Mouse (Mus musculus): ENCODE data around the gene Gdap1l1.
A peak's percentile ranks its signal among the peaks of the same experiment; 100 is the strongest.

Gene Gdap1l1

DNA sequence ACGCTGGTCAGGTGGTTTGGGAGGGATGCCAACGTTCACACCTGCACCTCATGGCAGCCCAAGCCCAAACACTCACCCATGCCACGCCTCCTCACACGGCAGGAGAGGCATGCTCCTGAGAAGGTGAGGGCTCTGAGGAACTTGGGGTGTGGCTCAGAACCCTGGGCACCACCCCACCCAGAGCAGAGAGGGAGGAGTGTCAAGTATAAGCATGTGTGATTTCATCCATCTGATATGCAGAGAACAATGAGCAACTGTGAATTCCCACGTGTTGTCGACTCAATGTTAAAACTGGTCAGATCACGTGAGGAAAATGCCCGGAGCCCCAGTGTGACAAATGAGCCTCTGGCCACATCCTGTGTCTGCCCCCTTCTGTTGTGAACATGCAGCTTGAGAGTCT, 28.5 kb downstream of the Gdap1l1 start:
- DNase-seq = peak; percentile 16

DNA sequence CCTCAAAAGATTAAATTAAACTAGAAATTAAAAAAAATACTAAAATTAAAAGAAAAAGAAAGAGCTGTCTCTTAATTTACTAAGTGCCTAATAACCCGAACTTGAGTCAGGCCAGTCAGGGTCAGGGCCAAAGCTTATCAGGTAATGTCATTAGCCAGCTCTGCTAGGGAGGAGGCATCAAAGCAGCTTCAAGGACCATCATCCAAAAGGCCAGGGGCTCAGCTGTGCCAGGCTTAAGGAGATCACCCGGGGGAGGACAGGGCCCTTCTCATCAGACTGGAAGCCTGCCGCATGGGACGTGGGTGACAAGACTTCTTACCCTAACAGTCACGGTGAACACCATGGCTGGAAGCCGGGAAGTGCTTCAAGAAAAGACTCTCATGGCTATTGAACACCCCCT, 29.3 kb downstream of the Gdap1l1 start:
- peak; percentile 4 for DNase-seq

DNA sequence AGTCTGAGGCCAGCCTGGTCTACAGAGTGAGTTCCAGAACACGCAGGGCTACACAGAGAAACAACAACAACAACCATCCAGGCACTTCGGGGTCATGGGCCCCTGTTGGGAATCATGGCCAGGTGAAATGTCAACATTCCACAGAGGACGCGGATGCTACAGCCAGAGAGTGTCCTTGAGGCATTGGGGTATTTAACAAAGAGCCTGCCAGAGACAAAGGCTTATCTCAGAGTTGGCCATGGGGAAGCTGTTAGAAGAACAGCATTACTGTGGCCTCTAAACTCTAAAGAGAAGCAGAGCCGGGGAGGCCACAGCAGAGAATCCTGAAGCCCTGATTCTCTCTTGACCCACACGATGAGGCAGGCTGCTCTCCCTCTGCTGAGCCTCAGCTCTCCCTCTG, 30.6 kb downstream of the Gdap1l1 start:
- peak; percentile 3 for DNase-seq

DNA sequence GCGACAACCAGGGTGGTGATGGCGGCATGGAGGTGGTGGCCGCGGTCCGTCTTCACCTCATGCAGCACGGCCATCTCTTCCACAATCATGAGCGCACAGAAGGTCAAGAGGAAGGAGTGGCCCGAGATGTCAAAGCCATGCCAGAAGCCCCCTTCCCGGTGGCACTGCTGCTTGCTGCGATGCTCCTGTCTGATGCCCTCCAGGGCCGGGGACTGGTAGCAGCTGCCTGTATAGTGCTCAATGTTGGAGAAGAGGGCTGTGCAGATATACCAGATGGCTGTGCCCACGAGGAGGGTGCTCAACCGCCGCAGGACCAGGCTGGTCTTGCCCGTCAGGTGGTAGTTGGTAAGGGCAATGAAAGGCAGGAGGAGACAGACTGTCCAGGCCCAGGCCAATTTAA, 31.4 kb downstream of the Gdap1l1 start:
- DNase-seq = peak; percentile 16

DNA sequence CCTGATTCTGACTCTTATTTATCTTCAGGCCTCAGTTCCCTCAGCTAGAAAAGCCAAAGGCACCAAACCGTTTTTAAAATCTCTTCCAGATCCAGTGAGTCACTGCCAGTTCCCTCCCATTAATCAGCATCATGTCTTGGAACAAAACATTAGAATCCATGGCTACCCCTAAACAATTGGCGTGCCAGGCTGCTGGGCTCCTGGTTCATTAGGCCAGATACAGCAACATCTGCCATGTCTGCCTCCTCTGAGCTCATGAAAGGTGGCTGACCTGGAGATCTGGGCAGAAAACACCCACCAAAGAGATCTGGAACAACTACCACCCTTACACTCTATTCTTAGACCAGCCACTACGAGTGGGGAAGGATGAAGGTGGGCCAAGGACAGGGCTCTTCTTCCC, 32.9 kb downstream of the Gdap1l1 start:
- peak; percentile 29 for DNase-seq

DNA sequence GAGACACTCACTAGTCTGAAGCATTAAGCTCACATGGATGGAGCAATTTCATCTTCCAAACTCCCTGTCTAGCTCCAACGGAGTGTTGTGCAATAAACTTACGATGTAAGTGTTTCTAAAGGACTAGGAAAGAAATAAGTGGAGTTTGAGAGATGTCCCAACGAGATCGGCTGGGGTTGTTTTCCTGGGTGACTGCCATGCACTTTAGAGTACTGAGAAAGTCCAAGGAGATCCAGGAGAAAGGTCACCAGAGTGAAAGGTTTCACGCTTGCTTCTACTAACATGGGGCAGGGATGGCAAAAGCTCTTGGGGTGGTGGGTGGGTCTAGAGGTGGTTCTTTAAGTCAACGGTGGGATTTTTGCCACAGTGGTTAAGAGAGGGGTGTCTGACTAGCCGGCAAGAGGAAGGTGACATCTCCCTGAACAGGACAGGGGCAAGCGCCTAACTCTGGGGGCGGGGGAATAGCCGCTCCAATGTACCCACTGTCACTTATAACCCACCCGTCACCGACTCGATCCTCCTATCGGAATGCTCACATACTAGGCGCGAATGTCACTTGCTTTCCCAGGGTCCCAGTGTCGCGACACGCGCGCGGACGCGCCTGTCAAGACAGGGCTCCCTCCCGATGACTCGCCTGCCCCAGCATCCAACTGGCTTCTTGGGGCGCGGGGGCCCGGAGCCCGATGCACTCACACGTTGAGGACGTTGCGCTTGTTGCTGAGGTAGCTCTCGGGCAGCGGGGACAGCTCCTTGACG, 33.6 kb downstream of the Gdap1l1 start:
- DNase-seq = no peak

DNA sequence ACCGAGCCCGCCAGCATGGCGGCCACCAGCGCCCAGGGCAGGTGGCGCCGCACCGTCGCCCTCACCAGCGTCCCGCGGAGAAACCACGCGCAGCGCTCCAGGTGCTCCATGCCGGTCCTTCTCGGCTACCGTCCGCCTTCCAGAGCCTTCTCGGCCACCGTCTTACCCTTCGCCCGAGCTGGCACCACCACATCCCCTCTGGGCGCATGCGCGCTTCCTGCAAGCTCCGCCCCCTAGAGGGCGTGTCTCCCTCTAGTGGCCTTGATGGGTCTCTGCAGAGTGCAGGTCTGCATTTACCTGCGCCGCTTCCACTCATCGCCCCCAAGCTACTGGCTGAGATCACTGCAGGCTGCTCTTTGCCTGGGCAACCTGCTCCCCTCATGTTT, 34.2 kb downstream of the Gdap1l1 start, which contains the start of gene Fitm2:
Fitm2 (minus strand) TSS at position 164 of the 386 bp plus-strand sequence.
- peak; percentile 95 for DNase-seq

DNA sequence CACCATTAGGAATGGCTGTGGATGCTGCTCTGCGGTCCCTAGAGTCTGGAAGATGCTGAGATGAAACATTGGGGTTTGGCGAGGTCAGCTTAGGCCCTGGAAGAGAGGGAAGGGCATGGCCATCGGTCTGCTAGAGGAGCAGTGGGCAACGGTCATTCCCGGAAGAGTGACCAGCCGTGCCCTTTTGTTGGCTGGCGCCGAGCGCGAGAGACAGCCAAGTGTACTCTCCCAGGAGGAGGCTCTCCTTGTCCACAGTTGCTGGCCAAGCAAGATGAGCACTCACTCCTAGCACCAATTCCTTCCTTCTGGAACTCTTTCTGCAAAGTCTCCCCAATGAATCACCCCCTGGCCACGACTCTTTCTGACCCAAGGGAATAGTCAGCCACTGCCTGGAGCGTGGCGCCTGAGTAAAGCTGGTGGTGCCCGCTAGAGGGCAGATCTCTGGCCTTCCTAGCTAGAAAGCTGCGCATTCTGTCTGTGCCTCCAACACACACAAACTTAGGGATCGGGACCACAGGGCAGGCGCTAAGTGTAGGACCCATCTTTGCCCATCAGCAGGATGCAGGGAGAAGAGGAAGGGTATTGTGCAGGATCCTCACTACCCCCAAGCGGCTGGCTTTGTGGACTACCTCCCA, 42.0 kb downstream of the Gdap1l1 start:
- no peak for DNase-seq

DNA sequence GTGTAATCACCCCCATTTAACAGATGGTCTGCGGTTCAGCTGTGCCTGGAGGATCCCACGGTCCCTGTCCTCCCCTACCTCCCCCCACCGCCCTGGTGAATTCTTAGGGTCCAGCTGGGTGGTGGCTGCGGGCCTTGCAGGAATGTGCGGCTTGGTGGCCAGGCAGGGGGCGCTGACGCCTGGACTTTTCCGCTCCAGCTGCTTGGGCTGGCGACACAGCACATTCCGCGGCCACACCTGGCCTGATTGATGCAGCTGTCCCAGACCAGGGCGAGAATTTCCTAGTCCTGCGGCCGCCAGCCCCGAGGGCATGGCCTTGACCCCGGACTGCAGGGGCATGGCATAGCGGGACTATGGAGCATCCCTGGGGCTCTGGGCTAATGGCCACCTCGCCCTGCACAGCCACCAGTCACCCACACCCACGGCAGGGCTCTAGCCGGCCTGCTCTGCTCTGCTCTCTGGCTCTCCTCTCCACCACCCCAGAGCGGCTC, 43.3 kb downstream of the Gdap1l1 start:
- no peak for DNase-seq

DNA sequence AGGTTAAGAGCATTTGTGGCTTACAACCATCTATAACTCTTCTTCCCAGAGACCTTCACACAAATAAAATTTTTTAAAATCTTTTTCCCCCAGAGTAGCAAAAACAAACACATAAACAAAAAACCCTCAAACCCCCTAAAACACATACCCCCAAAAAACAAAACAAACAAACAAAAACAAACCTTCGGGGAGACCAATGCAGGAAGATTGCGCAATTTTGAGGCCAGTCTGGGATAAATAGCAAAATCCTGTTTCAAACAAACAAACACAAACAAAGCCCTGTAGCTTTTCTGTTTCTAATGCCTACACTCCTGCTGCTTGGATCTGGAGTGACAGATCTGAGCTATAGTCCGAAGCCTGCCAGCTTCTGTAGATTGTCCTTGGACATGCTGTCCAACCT, 49.1 kb downstream of the Gdap1l1 start:
- no peak for DNase-seq

DNA sequence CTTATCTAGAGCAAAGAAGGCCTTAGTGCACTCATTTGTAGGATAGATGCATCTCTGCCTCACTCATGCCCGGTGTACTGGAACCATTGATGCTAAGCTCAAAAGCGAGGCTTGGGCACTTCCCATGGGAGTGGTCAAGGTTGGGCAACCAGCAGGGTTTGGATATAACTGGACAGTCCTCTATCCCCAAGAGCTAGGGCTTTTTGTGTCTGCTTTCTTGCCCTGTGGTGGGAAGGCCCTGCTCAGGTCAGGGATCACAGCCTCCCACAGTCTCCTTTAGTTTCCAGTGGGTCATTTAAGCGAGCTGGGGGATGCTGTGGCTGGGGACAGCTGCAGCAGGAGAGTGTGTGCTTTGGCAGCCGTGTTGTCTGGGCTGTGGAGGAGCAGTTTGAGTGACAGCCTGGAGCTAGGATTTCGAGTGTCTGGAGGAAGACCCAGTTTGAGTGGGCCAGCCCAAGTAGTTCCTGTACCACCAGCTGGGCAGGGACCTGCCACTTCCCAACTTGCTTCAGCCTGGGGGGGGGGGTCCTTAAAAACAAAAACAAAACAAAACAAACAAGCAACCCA, 51.5 kb downstream of the Gdap1l1 start:
- no peak for DNase-seq

DNA sequence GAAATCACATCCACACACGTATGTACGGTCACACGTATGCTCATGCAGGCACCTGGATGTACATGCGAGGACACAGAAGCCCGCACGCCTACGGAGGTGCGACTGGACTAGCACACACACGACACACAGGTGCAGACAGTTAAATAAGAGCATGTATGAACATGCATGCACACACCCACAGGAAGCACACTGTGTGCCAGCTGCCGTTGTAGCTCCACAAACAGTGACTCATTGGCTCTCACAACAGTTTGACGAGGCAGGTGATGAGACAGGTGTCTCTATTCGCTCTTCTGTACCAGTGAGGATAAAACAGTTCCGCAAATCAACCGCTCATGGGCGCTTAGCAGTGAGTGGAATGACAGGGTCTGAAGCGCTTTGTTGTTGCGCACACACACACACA, 52.4 kb downstream of the Gdap1l1 start:
- DNase-seq = no peak

DNA sequence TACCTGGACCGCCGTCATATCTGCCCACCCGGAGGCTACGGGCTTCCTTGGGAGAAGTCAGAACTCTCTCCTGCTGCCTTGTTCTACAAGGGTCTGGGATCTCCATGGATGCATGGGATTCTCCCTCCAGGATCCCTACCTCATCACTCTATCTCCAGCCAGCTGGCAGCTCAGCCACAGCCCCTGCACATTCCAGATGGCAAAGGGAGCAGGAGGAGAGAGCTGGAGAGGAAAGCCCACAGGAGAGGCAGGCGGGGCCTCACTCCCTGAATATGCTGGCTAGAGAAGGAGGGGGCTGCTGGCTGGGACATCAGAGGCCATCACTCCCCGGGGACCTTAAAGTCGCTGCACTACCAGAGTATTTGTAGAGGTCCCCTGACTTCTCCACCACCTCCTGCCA, 53.1 kb downstream of the Gdap1l1 start:
- no peak for DNase-seq

DNA sequence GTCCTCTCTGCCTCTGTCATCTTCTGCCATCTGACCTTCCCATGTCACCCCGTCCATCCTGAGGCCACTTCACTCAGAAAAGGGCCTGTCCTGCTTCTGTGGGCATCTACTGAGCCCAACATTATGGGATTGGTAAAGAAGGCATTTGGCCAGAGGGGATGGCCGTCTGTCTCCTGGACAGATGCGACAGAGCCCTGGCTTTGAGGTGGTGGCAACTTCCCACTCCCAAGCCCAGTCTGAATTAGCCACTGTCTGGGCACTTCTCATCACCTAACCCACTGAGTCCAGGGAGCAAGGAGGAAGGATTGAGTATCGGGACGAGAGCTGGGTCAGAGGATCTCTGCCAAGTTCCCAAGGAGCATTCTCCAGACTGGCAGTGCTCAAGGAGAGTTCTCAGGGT, 53.7 kb downstream of the Gdap1l1 start, which contains the start of gene R3hdml:
R3hdml (plus strand) TSS at position 301 of the 400 bp plus-strand sequence.
- no peak for DNase-seq

DNA sequence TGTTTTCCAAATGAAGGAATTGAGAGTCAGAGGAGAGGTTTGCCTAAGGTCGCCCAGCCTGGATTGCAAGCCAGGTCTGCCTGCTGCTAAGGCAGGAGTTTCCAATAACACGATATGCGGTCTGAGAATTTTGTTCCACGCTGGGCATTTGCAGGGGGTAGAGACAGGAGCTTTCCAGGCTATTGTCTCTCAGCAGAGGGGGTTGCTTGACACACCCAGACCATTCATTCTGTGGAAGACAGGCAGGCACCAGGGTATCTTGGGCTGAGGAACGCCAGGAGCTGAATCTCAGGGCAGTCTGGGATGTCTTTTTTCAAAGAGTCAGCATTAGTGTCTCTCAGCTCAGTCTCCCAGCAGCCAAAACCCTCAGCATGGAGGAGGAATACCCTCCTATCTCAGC, 54.8 kb downstream of the Gdap1l1 start:
- no peak for DNase-seq

DNA sequence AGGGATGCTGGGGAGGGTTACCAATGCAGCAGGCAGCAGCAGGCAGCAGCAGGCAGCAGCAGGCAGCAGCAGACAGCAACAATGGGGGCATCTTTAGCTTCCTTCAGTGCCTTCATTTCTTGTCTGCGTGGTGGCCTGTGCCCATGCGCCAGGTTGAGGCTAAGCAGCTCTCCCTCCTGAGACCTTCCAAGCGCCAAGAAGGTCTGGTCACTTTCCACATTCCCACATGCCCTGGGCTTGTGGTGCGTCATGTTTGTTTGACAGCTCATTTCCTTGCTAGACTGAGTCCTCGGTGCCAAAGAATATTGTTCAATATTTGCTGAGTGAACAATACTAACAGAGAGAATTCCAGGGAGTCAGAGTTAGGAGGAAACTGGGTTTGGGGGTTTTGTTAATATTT, 55.7 kb downstream of the Gdap1l1 start:
- DNase-seq = no peak

DNA sequence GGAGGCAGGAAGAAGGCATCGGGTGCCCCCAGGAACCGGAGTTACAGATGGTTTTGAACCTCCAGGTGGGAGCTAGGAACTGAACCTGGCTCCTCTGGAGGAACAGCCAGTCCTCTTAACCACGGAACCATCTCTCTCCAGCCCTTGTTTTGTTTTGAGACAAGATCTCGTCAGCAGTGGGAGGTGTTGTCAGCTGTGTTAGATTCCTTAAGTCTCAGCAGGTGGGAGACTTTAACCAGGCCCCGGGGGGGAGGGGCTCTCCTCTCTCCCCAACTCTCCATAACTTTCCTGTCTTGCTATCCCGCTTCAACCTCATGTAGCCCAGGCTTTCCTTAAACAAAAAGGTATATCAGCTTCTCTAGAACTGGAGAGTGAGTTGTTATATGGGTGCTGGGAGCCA, 56.2 kb downstream of the Gdap1l1 start:
- DNase-seq = no peak

DNA sequence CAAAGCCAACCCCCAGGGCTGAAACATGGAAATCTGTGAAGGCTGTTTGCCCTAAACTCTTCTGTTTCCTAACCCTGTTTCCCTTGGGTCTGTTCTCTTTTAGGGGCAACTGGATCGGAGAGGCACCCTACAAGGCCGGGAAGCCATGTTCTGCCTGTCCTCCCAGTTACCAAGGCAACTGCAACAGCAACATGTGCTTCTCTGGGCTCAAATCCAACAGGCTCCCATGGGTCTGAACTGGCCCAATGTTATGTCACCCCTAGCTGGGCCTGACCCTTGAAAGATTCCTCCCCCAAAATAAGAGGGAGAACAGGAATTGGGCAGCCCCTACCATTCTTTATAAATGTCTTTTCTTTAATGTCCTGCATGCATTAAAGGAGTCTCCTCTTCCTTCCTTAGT, 63.9 kb downstream of the Gdap1l1 start:
- DNase-seq = no peak

DNA sequence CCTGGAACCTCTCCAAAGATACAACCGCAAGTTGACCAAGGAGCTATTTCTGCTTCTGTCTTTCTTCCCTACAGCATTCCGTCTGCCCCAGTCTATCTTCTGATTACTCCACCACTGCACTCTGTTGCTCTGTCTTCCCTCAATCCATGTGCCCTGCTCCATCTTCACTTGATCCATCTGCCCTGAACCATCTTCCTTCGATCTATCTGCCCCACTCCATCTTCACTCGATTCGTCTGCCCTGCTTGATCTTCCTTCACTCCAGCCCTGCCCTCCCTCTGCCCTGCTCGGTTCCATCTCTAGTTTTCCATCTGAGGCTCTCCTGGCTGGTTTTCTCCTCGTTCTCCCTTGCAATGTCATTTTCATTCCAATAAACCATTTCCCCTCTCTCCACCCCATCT, 64.9 kb downstream of the Gdap1l1 start:
- no peak for DNase-seq

Data from cerebellum, adult 9-11 months (tissue).